Mouse (Mus musculus) liver, embryonic 16.5 days (tissue): ENCODE results near the gene Cd99l2. TPM values are rescaled to one million over a fixed set of nuclear protein-coding genes. Genes with fewer than 3 reads are reported as not detected.

ENCODE experiments used
- ATAC-seq: fragments of 200-750 bp; cut with Nextera tagmentation; 2 replicates; pipeline ENCODE4 v1.8.0; 2017; ENCODE audit warnings: low read depth, mild to moderate bottlenecking, moderate number of reproducible peaks, moderate library complexity
- H3K27ac ChIP-seq: fragments of 300-500 bp; sonication (generic); 2 replicates; pipeline ENCODE4 v1.5.1; 2014; ENCODE audit warnings: mild to moderate bottlenecking, low read length
- H3K27me3 ChIP-seq: fragments of 300-500 bp; sonication (generic); 2 replicates; pipeline ENCODE4 v1.6.1; 2014; ENCODE audit warnings: low read depth, low read length, mixed read lengths; ENCODE audit not compliant: control insufficient read depth, insufficient read depth
- H3K36me3 ChIP-seq: fragments of 300-500 bp; sonication (generic); 2 replicates; pipeline ENCODE4 v1.6.1; 2014; ENCODE audit warnings: mild to moderate bottlenecking; ENCODE audit not compliant: control insufficient read depth, insufficient read depth
- H3K4me1 ChIP-seq: fragments of 300-500 bp; sonication (generic); 2 replicates; pipeline ENCODE4 v1.6.1; 2014; ENCODE audit warnings: low read depth, low read length, mixed read lengths; ENCODE audit not compliant: control insufficient read depth
- H3K4me2 ChIP-seq: fragments of 300-500 bp; sonication (generic); 2 replicates; pipeline ENCODE4 v1.6.1; 2014; ENCODE audit warnings: low read depth, low read length, mixed read lengths
- H3K4me3 ChIP-seq: fragments of 300-500 bp; sonication (generic); 2 replicates; pipeline ENCODE4 v1.5.1; 2014; ENCODE audit warnings: low read depth, mild to moderate bottlenecking, low read length
- H3K9ac ChIP-seq: fragments of 300-500 bp; sonication (generic); 2 replicates; pipeline ENCODE4 v1.6.1; 2014; ENCODE audit warnings: low read depth, low read length
- H3K9me3 ChIP-seq: fragments of 300-500 bp; sonication (generic); replicated peaks from 2 replicates; pipeline ENCODE4 v1.6.1; 2016; ENCODE audit warnings: low read length; ENCODE audit not compliant: control insufficient read depth
- WGBS: fragments of 180-500 bp; shearing (Covaris S2); extraction: QIAGEN DNeasy Blood & Tissue Kit; methylation state at CpG from one replicate; pipeline ENCODE4 v1.1.7; 2014; ENCODE audit not compliant: insufficient replicate concordance; 5-methylcytosine and 5-hydroxymethylcytosine counted together
- polyA plus RNA-seq: library from polyadenylated mRNA; unstranded; fragments of >200 nt; fragmentation: Nextera tagmentation; extraction: Ambion mirVana; gene quantifications from 2 replicates; pipeline ENCODE4 v1.2.1, GENCODE M21; 2015

The Cd99l2 gene
- 10.8 and 11.1 TPM in 2 replicates for polyA plus RNA-seq

DNA sequence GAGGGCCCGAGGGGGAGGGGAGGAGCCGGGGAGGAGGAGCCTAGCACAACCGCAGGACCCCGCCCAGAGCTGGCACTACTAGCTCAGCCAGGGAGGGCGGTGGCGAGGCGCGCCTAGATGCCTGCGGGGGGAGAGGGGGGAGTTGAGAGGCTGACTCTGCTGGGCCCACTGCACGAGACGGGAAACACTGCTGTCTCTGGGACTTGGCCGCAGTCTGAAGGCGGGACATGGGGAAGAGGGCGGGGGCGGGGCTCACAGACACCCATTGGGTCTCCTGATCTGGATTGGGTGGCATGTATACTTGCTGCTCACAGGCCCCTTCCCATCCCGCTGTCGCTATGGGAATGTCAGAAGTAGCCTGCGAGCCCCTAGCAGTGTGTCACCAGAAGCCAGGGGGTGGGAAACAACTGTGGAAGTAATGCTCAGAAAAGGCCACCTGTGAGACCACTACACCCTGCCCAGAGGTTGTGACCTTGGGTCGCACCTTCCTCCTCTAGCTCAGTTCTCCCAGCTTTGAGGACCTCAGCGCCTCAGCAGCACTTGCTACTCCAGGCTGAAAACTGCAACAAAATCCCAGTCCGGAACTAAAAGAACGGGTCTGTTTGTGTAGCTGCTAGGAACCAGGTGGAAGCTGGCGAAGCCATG is at the start of gene Cd99l2:
TSS of gene Cd99l2 (minus strand) at position 216 of the 645 bp plus-strand sequence.
- ATAC-seq: peak; percentile 98

DNA sequence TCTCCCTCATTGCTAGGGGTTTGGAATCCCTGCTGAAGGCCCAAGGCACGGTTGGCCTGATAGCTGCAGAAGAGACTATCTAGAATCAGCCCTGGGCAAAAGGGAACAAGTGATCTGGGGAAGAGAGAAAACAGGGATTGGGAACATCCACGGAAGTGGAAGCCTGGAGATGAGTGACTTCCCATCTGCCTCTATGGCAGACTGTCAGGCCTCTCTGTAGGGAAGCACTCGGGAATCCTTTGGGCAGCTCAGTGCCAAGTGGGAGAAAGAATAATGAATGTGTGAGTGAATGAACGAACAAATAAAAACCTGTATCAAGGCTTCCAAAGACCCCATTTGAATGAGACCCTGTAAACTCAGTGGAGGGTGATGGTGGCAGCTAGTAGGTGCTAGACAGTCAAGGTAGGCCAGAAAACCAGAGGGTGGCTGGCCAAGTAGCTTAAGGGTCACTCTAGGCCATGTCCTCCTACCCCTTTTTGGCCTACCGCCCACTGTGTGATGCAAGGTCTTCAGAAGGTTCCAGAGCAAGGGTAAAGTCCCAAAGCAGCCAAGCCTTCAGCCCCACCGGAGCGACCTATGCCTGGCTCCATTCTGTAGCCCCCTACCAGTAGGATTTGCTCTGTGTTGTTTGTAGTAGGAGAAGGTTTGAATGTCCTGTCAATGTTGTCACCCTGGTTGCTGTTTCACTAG is 48.3 kb upstream of the Cd99l2 start:
- ATAC-seq: no peak
- H3K36me3 ChIP-seq: no peaks in the 10 kb centered on the region
- H3K4me3 ChIP-seq: no peak overlapping the region
- H3K27ac ChIP-seq: no peak overlapping the region
- H3K27me3 ChIP-seq: no peaks in the 10 kb centered on the region
- no peak overlapping the region for H3K4me2 ChIP-seq
- H3K4me1 ChIP-seq: peaks cover 28% of the 10 kb centered on the region
- 62% methylated on average over 7 of the region's 7 CpGs for WGBS
- H3K9ac ChIP-seq: no peak overlapping the region
- H3K9me3 ChIP-seq: no peaks in the 10 kb centered on the region

More for the DNA sequence above, at the start of gene Cd99l2:
- peak within 1 kb of the TSS; percentile 84 for H3K9ac ChIP-seq
- H3K36me3 ChIP-seq: no peaks in the 10 kb centered on the region
- H3K4me2 ChIP-seq: peak within 1 kb of the TSS; percentile 83
- H3K27me3 ChIP-seq: no peaks in the 10 kb centered on the region; the same call in 1 of the 2 replicates
- H3K4me1 ChIP-seq: peaks cover 9% of the 10 kb centered on the region
- H3K4me3 ChIP-seq: peak within 1 kb of the TSS; percentile 74
- peak within 1 kb of the TSS; percentile 82 for H3K27ac ChIP-seq
- 15% methylated on average over 23 of the region's 23 CpGs for WGBS
- no peaks in the 10 kb centered on the region for H3K9me3 ChIP-seq

- peaks cover 11% of the 10 kb centered on the region for H3K4me1 ChIP-seq
- H3K4me3 ChIP-seq: no peak overlapping the region
- ATAC-seq: no peak
- no peaks in the 10 kb centered on the region for H3K36me3 ChIP-seq
- H3K4me2 ChIP-seq: no peak overlapping the region
- no peak overlapping the region for H3K9ac ChIP-seq
- no peak overlapping the region for H3K27ac ChIP-seq
- 55% methylated on average over 2 of the region's 2 CpGs for WGBS
- H3K9me3 ChIP-seq: no peaks in the 10 kb centered on the region
- no peaks in the 10 kb centered on the region for H3K27me3 ChIP-seq
These were observed 45.1 kb upstream of the Cd99l2 start for GRCm38 (mm10) chrX:71537791-71538190.

GRCm38 (mm10) chrX:71534102-71534501 is 41.5 kb upstream of the Cd99l2 start:
- H3K27me3 ChIP-seq: no peaks in the 10 kb centered on the region; the same call in 1 of the 2 replicates
- H3K4me1 ChIP-seq: no peaks in the 10 kb centered on the region
- no peak overlapping the region for H3K4me3 ChIP-seq
- H3K36me3 ChIP-seq: no peaks in the 10 kb centered on the region
- H3K27ac ChIP-seq: no peak overlapping the region
- H3K4me2 ChIP-seq: no peak overlapping the region
- ATAC-seq: no peak
- H3K9me3 ChIP-seq: no peaks in the 10 kb centered on the region
- no peak overlapping the region for H3K9ac ChIP-seq
- 55% methylated on average over 5 of the region's 5 CpGs for WGBS

DNA sequence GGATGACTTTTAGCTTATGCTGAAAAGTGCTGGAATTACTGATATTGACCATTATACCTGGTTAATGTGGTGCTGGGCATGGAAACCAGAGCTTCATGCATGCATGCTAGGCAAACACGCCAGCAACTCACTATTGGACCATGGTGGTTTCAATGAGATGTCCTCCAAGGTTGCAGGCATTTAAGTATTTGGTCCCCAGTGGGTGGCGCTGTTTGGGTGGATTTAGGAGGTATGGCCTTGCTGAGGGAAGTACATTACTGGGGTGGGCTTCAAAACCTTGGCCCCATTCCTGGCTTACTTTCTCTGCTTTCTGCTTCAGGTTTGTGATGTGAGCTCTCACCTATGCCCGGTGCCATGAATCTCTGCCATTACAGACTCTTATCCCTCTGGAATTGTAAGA is 40.0 kb upstream of the Cd99l2 start:
- Histone ChIP-seq H3K4me2 (no peak overlapping the region), H3K27ac (no peak overlapping the region), H3K27me3 (no peaks in the 10 kb centered on the region; the same call in 1 of the 2 replicates), H3K36me3 (no peaks in the 10 kb centered on the region), H3K4me3 (no peak overlapping the region), H3K9me3 (no peaks in the 10 kb centered on the region), H3K9ac (no peak overlapping the region), H3K4me1 (no peaks in the 10 kb centered on the region)
- ATAC-seq: no peak
- 47% methylated on average over 3 of the region's 3 CpGs for WGBS

- no peak for ATAC-seq
- no peaks in the 10 kb centered on the region; the same call in 1 of the 2 replicates for H3K27me3 ChIP-seq
These were observed 36.0 kb upstream of the Cd99l2 start for GRCm38 (mm10) chrX:71528646-71529045.

DNA sequence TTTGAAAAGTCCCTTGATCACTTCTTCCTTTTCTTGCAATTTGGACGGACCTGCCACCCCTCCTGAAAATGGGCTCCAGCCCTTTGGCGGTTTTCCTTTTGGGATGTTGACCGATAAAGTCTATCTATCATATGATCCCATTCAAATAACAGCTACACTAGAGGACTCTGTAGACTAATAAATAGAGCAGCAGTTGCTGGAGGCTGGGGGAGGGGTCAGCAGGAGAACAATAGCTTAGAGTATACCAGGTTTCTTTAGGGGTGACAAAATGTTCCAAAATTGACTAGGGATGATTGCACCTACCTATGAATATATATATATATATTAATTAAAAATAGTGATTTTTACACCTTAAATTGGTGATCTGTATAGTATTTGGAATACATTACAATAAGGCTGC is 35.5 kb upstream of the Cd99l2 start:
- Histone ChIP-seq H3K4me3 (no peak overlapping the region), H3K27me3 (no peaks in the 10 kb centered on the region; the same call in 1 of the 2 replicates), H3K4me2 (no peak overlapping the region), H3K4me1 (peaks cover 11% of the 10 kb centered on the region), H3K27ac (no peak overlapping the region), H3K9me3 (no peaks in the 10 kb centered on the region), H3K9ac (no peak overlapping the region), H3K36me3 (no peaks in the 10 kb centered on the region)
- WGBS: 65% methylated on average over 3 of the region's 3 CpGs
- ATAC-seq: no peak

More at GRCm38 (mm10) chrX:71528646-71529045, 36.0 kb upstream of the Cd99l2 start:
- Histone ChIP-seq H3K4me1 (peaks cover 11% of the 10 kb centered on the region), H3K4me3 (no peak overlapping the region), H3K9ac (no peak overlapping the region), H3K9me3 (no peaks in the 10 kb centered on the region), H3K36me3 (no peaks in the 10 kb centered on the region), H3K27ac (no peak overlapping the region), H3K4me2 (no peak overlapping the region)
- WGBS: 66% methylated on average over 6 of the region's 6 CpGs

DNA sequence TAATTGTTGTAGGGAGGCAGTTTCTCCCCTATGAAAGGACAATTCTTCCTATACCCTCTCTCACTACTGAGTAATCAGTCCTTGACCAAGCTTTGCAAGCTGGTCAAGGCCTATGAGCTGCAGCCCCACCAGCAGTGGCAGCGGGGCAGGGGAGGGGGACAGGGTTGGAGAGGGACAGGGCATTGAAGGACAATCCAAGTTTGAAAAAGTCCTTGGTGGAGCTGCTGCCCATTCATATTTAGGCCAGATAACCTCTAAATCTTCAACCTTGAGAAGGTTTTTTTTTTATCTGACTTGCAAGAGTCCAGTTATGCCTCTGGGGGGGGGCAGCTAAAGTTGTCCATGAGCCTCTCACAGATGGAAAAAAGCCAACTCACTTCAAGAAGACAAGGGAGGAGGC is 34.8 kb upstream of the Cd99l2 start:
- no peaks in the 10 kb centered on the region; the same call in 1 of the 2 replicates for H3K27me3 ChIP-seq
- peaks cover 11% of the 10 kb centered on the region for H3K4me1 ChIP-seq
- no peak overlapping the region for H3K27ac ChIP-seq
- H3K36me3 ChIP-seq: no peaks in the 10 kb centered on the region
- H3K9ac ChIP-seq: no peak overlapping the region
- ATAC-seq: no peak
- H3K4me3 ChIP-seq: no peak overlapping the region
- WGBS: 91% methylated on average over 1 of the region's 1 CpGs
- no peaks in the 10 kb centered on the region for H3K9me3 ChIP-seq
- H3K4me2 ChIP-seq: no peak overlapping the region
